Mouse (Mus musculus) mesoderm, embryonic 11.5 days (tissue): ENCODE measurements around the gene AC124108.1.
"Not testable (repeated sequence)": the region's sequence is repeated elsewhere in the genome, so short reads cannot be mapped to it uniquely, and the experiment has no call there.

ENCODE experiments used
- DNase-seq: peaks from one replicate; pipeline ENCODE4 v3.0.0-alpha.2; 2012; ENCODE audit warnings: low read depth, low spot score

Gene AC124108.1

DNA sequence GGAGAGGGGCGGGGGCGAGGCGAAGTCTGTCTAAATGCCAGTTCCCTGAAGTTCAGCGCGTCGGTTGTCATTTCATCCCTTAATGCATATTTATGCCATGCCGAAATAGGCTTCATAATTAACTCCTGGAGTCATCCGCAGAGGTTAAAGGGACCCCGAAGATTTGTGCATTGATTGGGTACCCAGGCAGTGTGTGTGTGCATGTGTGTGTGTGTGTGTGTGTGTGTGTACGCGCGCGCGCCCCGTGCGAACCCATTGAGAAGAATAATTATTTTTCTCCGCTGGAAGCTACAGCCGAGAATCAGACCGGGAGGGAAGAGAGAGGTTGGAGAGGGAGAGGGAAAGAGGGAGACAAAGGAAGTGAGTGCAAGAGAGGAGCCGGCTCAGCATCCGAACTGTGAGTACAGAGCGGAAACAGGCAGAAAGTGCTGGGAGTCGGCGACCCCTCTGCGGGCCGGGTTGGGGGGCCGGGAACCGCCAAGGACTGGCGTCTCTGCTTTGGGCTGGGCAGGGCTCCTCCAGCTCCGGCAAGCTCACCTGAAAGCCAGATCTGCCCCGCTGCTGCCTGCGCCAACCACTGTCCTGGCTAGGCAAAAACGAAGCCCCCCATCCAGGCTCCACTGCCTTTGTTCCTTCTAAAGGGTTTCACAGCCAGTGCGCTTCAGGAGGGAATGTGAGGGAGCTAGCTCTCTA is at the start of gene AC124108.1, which contains the start of gene Lemd1:
TSS of gene AC124108.1 (plus strand) at position 365 of the 693 bp plus-strand sequence.
TSS of gene Lemd1 (plus strand) at position 339 of the 693 bp plus-strand sequence.
- DNase-seq: peak; percentile 39

DNA sequence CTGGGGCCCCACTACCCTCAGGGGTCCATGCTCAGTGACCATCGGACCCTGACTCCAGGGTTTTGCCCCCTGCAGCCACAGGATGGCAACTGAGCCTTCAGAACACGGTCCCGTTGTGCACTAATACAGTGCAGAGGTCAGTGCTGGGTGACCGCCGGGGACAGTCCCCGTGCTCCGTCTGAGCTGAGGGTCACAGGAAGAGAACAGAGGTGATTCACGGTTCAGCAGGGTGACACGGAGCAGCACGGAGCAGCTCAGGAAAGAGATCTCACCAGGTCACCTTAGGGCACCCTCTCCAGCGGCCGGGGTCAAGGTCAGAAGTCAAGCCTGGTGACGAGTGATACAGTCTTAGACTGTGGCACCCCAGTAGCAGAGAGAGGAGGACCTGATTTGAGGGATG is 49.5 kb upstream of the AC124108.1 start:
- DNase-seq: no peak

DNA sequence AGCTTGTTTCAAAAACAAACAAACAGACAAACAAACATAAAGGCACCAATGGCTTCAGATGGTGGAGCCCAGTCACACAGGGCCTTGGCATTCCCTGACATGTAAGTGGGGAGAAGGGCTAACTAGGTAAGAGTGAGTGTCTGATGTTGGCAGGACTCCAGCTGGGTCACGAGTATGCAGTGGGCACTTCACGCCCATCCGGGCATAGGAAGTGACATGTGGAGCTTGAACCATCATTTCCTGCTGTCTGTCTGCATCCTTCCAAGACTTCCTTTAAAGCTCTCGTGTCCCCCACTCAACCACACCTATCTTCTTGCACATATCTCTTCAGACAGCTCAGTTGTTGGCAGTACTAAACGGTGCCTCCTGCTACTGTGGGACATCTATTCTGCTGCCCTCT is 48.2 kb upstream of the AC124108.1 start:
- DNase-seq: no peak

- no peak for DNase-seq
These were observed 47.5 kb upstream of the AC124108.1 start for GRCm38 (mm10) chr1:132143730-132144129.

DNA sequence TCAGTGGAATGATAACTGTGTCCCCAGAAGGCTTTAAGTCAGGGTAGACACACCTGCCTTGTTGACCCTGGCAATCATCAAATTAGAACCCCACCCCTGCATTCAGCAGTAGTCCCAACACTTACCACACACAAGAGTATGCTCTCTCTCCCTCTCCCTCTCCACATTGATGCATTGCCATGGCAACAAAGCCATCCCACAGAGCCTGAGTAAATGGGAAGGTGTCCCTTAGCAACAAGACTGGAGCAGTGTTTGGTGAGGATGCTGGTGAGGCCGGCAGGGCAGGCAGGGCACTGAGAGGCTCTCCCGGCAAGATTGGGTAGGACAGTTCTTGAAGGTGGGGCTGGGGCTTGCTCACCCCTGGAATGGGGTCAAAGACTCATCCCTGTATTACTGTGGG is 47.0 kb upstream of the AC124108.1 start:
- peak; percentile 54 for DNase-seq

DNA sequence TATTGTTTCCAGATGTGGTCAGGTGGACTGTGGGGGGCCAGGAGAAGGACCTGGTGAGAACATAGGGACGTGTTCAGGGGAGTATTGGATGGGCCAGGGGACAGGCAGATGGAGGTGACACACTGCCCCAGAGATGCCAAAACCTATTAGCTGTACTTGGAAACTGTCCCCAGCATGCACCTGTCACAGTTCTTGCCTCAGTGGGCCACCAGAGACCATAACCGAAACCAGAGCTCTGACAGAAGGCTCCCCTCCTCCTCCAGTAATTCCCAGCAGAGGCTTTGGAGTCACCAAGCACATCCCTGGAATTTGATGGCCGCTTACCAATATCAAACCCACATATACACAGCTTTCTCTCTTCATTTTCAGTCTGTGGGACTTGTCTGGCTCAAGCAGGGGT is 46.4 kb upstream of the AC124108.1 start:
- DNase-seq: no peak

DNA sequence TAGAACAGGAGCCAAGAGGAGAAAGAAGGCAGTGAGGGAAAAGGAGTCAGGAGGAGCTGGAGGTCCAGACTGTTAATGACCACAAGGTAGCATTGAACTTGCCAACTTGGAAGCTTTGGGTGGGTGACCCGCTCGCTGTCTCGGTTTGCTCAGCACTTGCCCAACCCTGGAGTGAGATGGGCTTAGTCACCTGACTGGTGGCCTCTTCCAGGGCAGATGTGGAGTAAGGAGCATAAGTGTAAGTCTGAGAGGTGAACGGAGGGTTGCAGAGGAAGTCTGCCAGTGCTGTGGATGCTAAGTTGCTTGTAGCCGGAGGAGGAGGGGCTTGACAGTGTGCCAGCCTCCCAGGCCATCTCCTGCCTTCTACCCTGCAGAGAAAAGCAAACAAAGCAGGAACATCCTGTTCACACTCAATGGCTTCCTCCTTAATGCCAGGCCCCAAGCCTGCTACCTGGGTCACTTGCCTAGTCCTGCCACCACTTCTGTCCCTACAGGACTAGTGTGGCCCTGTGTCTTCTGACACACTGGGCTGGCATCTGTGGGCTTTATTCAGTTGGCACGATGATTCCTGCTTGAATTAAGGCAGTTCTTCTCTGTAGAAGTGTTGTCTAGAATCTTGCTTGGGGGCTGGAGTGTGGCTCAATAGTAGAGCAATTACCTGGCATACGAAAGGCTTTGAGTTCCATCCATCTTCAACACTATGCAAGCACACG is 45.1 kb upstream of the AC124108.1 start:
- no peak for DNase-seq

DNA sequence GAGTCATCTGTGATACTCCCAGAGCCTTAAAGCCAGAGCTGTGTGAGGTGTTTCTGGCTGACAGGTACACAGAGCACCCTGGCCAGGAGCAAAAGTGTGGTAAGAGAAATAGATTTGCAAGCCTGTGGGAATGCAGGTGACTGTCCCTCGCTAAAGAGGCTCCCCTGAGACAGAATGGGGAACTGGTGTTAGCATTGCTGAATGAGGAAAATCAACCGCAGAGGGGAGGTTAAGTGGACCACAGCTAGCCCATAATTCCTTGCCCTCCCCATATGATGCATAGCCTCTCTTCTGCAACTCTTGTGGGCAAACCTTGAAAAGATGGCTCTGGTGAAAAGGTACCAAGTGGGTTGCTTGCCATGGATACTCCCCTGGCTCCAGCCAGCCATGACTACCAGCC is 41.8 kb upstream of the AC124108.1 start:
- no peak for DNase-seq

DNA sequence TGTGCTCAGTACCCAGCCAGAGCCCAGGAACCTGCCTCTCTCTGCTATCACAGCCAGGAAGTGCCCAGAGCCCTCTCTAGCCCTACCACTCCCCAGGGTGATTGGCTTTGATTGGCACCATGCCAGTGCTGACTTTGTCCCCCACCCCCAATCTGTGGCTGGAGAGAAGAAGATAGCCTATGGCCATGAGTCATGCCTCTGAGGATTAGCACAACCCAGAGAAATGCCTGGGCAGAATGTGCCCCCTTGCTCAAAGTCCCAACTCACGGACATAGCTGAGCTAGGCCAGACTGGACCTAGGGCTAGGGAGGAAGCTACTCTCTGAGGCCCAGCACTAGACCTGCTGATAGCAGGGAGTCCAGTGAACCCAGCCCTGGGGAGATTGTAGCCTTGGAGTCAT is 41.1 kb upstream of the AC124108.1 start:
- DNase-seq: no peak

DNA sequence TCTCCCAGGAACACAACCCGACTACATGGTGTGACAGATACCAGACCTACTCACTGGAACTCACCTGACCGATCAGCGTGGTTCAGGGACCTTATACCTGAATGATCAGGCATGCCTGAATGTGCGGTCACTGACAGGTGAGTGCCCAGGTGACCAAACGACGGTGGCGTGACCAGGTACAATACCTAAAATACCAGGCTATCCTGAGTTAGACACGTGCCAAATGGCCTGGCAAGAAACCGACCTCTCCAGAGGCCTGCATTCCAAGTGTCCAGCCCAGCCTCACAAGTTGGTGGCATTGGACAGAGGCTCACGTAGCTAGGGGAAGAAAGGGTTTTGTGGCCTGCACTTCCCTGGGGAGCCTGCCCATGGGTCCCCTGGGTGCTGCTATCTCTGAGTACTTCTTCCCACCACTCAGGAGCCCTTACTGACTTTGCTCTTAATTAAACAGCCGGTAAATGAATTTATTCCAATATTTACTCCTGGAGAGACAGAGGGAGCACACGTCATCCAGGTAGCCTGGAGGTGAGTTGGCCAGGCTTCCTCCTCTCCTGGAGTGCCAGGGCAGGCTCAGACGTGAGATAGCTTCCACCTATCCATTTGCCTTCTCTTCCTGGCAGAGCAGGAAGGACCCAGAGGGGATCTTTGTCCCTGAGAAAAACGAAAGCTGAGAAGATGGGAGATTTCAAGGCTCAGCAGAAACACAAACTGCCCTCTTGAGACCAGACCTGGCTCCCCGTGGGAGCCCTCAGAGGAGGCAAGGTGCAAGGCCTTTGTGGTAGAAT is 40.2 kb upstream of the AC124108.1 start:
- DNase-seq: no peak

DNA sequence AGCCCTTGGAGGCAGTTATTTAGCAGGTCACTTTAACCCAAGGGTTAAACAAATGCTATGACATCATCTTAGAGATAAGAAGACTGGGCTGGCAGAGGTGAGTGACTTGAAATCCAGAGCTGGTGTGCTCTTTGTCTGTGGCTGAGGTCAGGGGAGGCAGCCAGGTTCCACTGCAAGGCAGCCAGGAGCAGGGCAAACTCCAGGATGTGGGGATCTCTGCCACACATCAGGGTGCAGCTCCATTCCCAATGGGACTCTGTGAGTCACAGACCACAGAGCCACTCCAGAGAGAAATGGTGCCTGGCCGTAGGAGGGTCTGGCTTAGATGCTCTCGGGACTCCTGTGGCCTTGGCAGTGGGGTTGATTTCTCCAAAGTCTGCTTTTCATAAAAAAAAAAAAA is 39.3 kb upstream of the AC124108.1 start:
- no peak for DNase-seq

GRCm38 (mm10) chr1:132153086-132153690 is 38.1 kb upstream of the AC124108.1 start:
- no peak for DNase-seq

GRCm38 (mm10) chr1:132153691-132154090 is 37.6 kb upstream of the AC124108.1 start:
- no peak for DNase-seq

GRCm38 (mm10) chr1:132155737-132156136 is 35.5 kb upstream of the AC124108.1 start:
- peak; percentile 90 for DNase-seq

GRCm38 (mm10) chr1:132157016-132157781 is 34.1 kb upstream of the AC124108.1 start:
- peak; percentile 92 for DNase-seq

- DNase-seq: no peak
These were observed 33.4 kb upstream of the AC124108.1 start for GRCm38 (mm10) chr1:132157808-132158207.

DNA sequence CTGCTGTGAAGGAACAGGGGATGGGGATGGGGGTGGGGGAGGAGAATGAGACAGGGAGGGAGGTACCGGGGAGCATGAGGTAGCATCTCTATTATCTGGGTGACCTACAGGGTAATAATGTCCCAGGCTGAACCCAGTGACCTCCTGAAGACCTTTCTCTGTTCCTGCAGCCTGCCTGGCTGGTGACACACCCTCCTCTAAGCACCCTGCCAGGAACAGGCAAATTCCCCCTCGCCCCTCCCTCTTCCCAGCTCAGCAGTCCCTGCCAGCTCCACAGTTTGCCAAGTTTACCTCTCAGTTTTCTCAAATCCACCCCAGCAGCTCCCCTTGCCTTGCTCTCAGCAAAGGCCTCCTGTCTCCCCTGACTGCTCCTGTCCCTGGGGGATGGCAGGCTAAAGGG is 32.5 kb upstream of the AC124108.1 start:
- DNase-seq: no peak

DNA sequence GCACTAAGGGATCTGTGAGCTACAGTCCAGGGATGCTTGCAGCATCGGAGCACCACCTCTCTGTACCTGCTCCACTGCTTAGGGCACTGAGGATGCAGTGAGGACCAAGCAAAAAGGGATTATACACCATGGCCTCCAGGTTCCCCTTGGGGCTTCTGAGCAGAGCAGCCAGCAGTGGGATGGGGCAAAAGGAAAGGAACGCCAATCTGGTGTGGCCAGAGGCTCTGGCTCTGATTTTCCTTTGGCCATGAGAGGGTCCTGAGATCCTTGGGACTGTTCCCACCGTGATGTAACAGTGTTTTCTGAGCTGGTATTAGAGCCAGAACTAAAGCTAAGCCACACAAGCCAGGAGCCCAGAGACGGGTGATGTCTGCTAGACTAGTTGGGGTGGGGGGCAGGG is 31.6 kb upstream of the AC124108.1 start:
- DNase-seq: no peak

DNA sequence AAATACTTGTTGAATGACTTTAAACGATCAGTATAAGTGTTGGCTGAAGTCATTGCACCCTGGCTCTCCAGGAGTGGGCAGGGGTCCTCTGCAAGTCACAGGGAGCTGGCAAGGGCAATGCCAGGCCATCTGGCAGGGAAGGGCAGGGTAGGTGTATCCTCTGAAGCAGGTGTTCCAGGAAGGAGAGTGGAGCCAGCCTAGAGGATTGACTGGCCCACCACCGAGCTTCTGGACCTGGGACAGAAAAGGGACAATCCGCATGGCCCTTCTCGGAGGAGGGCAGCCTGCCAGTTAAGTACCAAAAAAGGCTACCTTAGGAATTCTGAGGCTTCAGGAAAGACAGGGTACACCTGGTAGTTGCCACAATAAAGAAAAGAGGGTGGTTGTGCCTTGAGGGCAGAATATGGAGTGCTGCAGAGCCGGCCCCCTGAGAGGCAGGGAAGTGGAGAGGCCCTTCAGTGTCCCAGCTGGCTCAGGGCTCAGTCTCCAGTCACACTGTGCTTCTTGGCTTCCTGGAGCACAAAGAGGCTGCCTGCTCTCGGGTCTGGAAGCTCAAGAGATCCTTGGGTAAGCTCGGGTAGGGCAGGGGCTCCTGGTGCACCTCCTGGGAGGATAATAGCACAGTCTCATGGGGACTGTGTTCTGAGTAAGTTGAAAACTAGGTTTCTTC is 29.9 kb upstream of the AC124108.1 start:
- no peak for DNase-seq

DNA sequence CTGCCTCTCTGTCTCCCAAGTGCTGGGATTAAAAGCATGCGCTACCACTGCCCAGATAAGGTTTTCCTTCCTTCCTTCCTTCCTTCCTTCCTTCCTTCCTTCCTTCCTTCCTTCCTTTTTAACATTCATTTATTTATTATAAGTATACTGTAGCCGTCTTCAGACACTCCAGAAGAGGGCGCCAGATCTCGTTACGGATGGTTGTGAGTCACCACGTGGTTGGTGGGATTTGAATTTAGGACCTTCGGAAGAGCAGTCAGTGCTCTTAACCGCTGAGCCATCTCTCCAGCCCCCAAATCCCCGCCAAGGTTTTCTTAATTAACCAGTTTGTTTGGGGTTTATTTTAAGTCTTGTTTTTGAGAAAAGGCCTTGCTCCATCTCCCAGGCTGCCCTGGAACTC is 28.6 kb upstream of the AC124108.1 start:
- not testable (repeated sequence) for DNase-seq
